Mouse (Mus musculus) kidney, adult 2 months (tissue): ENCODE data around the gene Gm28048.

Source experiments
- CTCF ChIP-seq: fragments of 200-500 bp; conservative IDR thresholded peaks from 2 replicates; pipeline ENCODE4 v1.5.1; 2011; ENCODE audit warnings: low read depth, mild to moderate bottlenecking, control low read depth, low read length, moderate library complexity, mixed read lengths; ENCODE audit not compliant: insufficient read depth, insufficient read length
- POLR2A ChIP-seq: fragments of 200-500 bp; IDR thresholded peaks from one replicate; pipeline ENCODE4 v1.6.1; 2011; ENCODE audit warnings: low read depth, low read length, control low read depth

DNA sequence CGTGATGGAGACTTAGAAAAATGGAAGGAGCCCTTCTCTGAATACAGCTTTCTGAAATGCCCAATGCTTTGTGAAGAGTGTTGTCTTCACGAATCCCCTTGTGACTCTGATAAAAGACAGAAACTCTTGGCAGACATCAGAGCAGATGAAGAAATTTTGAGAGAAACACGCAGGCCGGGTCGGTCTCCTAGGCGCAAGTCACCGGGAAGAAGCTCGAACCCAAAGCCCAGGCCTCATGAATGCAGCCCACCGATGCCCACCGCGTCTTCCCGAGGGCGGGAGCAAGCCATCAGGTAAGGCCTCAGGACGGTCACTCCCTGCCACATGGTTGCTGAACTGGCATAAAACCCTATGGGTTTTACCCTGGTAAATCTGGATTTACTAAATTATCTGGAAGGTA is 39.0 kb upstream of the Gm28048 start:
- no peak for TF ChIP-seq POLR2A
- TF ChIP-seq CTCF = no peak
